Mouse (Mus musculus) embryonic facial prominence, embryonic 13.5 days (tissue): ENCODE results near the gene Olfr352. TPM values are rescaled to one million over a fixed set of nuclear protein-coding genes. Genes with fewer than 3 reads are reported as not detected.

Source experiments
- ATAC-seq: fragments of 200-750 bp; cut with Nextera tagmentation; 2 replicates; pipeline ENCODE4 v1.8.0; 2017; ENCODE audit warnings: low read depth; ENCODE audit not compliant: insufficient number of reproducible peaks, insufficient read depth, low FRiP score, low TSS enrichment
- H3K27ac ChIP-seq: fragments of 300-500 bp; sonication (generic); 2 replicates; pipeline ENCODE4 v1.5.1; 2015; ENCODE audit warnings: moderate library complexity, mild to moderate bottlenecking, inconsistent platforms
- H3K27me3 ChIP-seq: fragments of 300-500 bp; sonication (generic); 2 replicates; pipeline ENCODE4 v1.6.1; 2015; ENCODE audit warnings: mild to moderate bottlenecking, inconsistent platforms
- H3K36me3 ChIP-seq: fragments of 300-500 bp; sonication (generic); 2 replicates; pipeline ENCODE4 v1.6.1; 2015; ENCODE audit warnings: mild to moderate bottlenecking, inconsistent platforms
- H3K4me1 ChIP-seq: fragments of 300-500 bp; sonication (generic); 2 replicates; pipeline ENCODE4 v1.6.1; 2015; ENCODE audit warnings: inconsistent platforms
- H3K4me2 ChIP-seq: fragments of 300-500 bp; sonication (generic); 2 replicates; pipeline ENCODE4 v1.6.1; 2015; ENCODE audit warnings: moderate library complexity, mild to moderate bottlenecking, inconsistent platforms
- H3K4me3 ChIP-seq: fragments of 300-500 bp; sonication (generic); 2 replicates; pipeline ENCODE4 v1.5.1; 2015; ENCODE audit warnings: mild to moderate bottlenecking, inconsistent platforms
- H3K9ac ChIP-seq: fragments of 300-500 bp; sonication (generic); 2 replicates; pipeline ENCODE4 v1.6.1; 2015; ENCODE audit warnings: mild to moderate bottlenecking, inconsistent platforms
- H3K9me3 ChIP-seq: fragments of 300-500 bp; sonication (generic); 2 replicates; pipeline ENCODE4 v1.6.1; 2016; ENCODE audit warnings: inconsistent platforms
- WGBS: fragments of 180-500 bp; shearing (Covaris S2); methylation state at CpG from one replicate; pipeline ENCODE4 v1.1.7; 2015; ENCODE audit warnings: mixed read lengths; 5-methylcytosine and 5-hydroxymethylcytosine counted together
- polyA plus RNA-seq: library from polyadenylated mRNA; unstranded; fragments of >200 nt; fragmentation: Nextera tagmentation; extraction: Ambion mirVana; gene quantifications from 2 replicates; pipeline ENCODE4 v1.2.1, GENCODE M21; 2015

Olfr352 gene
- polyA plus RNA-seq, result not detected in 2 replicates

DNA sequence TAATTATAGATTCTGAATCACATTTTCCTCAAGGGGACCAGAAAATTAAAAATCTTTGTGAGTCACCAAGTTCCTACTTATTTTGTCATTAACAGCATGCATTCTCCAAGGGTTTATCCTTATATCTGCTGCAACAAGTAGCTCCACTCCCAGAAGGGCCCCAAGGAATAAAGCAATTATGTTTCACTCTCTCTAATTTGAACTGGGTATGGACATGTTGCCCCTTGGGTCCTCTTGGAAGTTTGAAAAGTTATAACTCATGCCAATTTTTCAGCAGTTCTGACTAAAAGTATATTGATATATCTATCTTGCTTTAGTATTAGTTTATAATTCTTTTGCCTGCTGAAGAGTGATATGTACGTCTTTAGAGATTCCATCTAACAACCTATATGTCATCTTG is at the start of gene Olfr352:
Gene Olfr352, plus strand, starts transcription at position 301 of the 400 bp plus-strand sequence.
- Histone ChIP-seq H3K27me3 (no peaks in the 10 kb centered on the region), H3K9me3 (peaks cover 13% of the 10 kb centered on the region; the same call in 1 of the 2 replicates), H3K36me3 (no peaks in the 10 kb centered on the region), H3K4me2 (no peak within 1 kb of the TSS), H3K27ac (no peak within 1 kb of the TSS), H3K4me1 (no peaks in the 10 kb centered on the region), H3K4me3 (no peak within 1 kb of the TSS), H3K9ac (no peak within 1 kb of the TSS)
- 75% methylated on average over 1 of the region's 1 CpGs for WGBS
- no peak for ATAC-seq

DNA sequence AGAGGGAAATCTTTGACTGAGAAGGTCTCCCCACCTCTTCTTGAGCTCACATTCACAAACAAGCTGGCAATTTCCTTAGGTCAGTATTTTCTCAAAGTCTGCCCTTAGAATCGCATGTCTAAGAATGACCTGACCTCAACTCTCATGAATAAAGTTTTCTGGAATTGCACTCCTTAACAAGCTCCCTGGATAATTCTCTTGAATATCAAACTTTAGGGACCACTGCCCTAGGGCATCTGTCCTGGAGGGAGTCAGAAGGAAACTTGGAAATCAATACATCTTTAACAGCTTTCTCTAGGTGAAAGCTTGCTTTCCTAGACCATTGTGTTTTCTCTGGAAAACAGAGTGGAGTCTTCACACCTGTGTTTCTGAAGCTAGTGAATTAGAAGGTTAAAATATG is 22.2 kb upstream of the Olfr352 start, which contains the start of gene Olfr350:
Gene Olfr350, plus strand, starts transcription at position 301 of the 400 bp plus-strand sequence.
- H3K4me1 ChIP-seq, result no peaks in the 10 kb centered on the region
- no peak within 1 kb of the TSS for H3K9ac ChIP-seq
- WGBS, result 85% methylated on average over 1 of the region's 1 CpGs
- no peak within 1 kb of the TSS for H3K27ac ChIP-seq
- no peak within 1 kb of the TSS for H3K4me2 ChIP-seq
- H3K9me3 ChIP-seq, result 0 out of 2 replicates have a peak, but pooled peaks cover 3% of the 10 kb centered on the region
- H3K27me3 ChIP-seq, result no peaks in the 10 kb centered on the region
- no peak for ATAC-seq
- no peak within 1 kb of the TSS for H3K4me3 ChIP-seq
- H3K36me3 ChIP-seq, result no peaks in the 10 kb centered on the region

GRCm38 (mm10) chr2:36862560-36862959 is 5.7 kb upstream of the Olfr352 start, which contains the start of gene Olfr351:
Olfr351 (minus strand) TSS chr2:36862660.
- H3K9ac ChIP-seq, result no peak within 1 kb of the TSS
- H3K9me3 ChIP-seq, result peaks cover 19% of the 10 kb centered on the region; the same call in 1 of the 2 replicates
- WGBS, result 79% methylated on average over 1 of the region's 1 CpGs
- ATAC-seq, result no peak
- H3K27me3 ChIP-seq, result no peaks in the 10 kb centered on the region
- no peak within 1 kb of the TSS for H3K4me3 ChIP-seq
- H3K36me3 ChIP-seq, result no peaks in the 10 kb centered on the region
- no peak within 1 kb of the TSS for H3K27ac ChIP-seq
- no peaks in the 10 kb centered on the region for H3K4me1 ChIP-seq
- no peak within 1 kb of the TSS for H3K4me2 ChIP-seq

GRCm38 (mm10) chr2:36892836-36893235 is 24.6 kb downstream of the Olfr352 start, which contains the start of gene Olfr353:
Olfr353 (minus strand) TSS chr2:36892936.
- no peaks in the 10 kb centered on the region for H3K36me3 ChIP-seq
- H3K27ac ChIP-seq, result no peak within 1 kb of the TSS
- peaks cover 12% of the 10 kb centered on the region for H3K9me3 ChIP-seq
- H3K4me3 ChIP-seq, result no peak within 1 kb of the TSS
- H3K9ac ChIP-seq, result no peak within 1 kb of the TSS
- ATAC-seq, result no peak
- no peak within 1 kb of the TSS for H3K4me2 ChIP-seq
- H3K4me1 ChIP-seq, result no peaks in the 10 kb centered on the region
- H3K27me3 ChIP-seq, result no peaks in the 10 kb centered on the region

- no peaks in the 10 kb centered on the region for H3K27me3 ChIP-seq
- H3K4me2 ChIP-seq, result no peak overlapping the region
- H3K4me3 ChIP-seq, result no peak overlapping the region
- no peak overlapping the region for H3K9ac ChIP-seq
- ATAC-seq, result no peak
- H3K36me3 ChIP-seq, result no peaks in the 10 kb centered on the region
- no peaks in the 10 kb centered on the region for H3K4me1 ChIP-seq
- H3K9me3 ChIP-seq, result peaks cover 20% of the 10 kb centered on the region; the same call in 1 of the 2 replicates
- no peak overlapping the region for H3K27ac ChIP-seq
These were observed 28.9 kb downstream of the Olfr352 start for GRCm38 (mm10) chr2:36897114-36897513.

- H3K27ac ChIP-seq, result no peak within 1 kb of the TSS
- H3K36me3 ChIP-seq, result no peaks in the 10 kb centered on the region
- H3K4me3 ChIP-seq, result no peak within 1 kb of the TSS
- H3K9ac ChIP-seq, result no peak within 1 kb of the TSS
- no peak for ATAC-seq
- H3K9me3 ChIP-seq, result 0 out of 2 replicates have a peak, but pooled peaks cover 9% of the 10 kb centered on the region
- H3K4me2 ChIP-seq, result no peak within 1 kb of the TSS
- H3K27me3 ChIP-seq, result no peaks in the 10 kb centered on the region
- H3K4me1 ChIP-seq, result no peaks in the 10 kb centered on the region
These were observed 37.1 kb downstream of the Olfr352 start, which contains the start of gene Olfr354 for GRCm38 (mm10) chr2:36905380-36905779. Olfr354 (plus strand) TSS chr2:36905680.

Other genes with a start within 250 kb of the Olfr352 start
- gene Olfr345, start 228.4 kb upstream of the Olfr352 start, polyA plus RNA-seq, result not detected in 2 replicates
- not detected in 2 replicates for gene Olfr346, start 182.7 kb upstream of the Olfr352 start, polyA plus RNA-seq
- not detected in 2 replicates for gene Olfr347, start 136.6 kb upstream of the Olfr352 start, polyA plus RNA-seq
- gene Olfr348, start 84.2 kb upstream of the Olfr352 start, polyA plus RNA-seq, result not detected in 2 replicates
- not detected in 2 replicates for gene Olfr50, start 77.9 kb upstream of the Olfr352 start, polyA plus RNA-seq
- not detected in 2 replicates for gene Olfr3, start 51.4 kb upstream of the Olfr352 start, polyA plus RNA-seq
- not detected in 2 replicates for gene Olfr350, start 22.1 kb upstream of the Olfr352 start, polyA plus RNA-seq
- not detected in 2 replicates for gene Olfr351, start 5.8 kb upstream of the Olfr352 start, polyA plus RNA-seq
- gene Olfr353, start 24.5 kb downstream of the Olfr352 start, polyA plus RNA-seq, result not detected in 2 replicates
- not detected in 2 replicates for gene Olfr354, start 37.2 kb downstream of the Olfr352 start, polyA plus RNA-seq
- not detected in 2 replicates for gene Olfr355, start 60.4 kb downstream of the Olfr352 start, polyA plus RNA-seq
- gene Olfr356, start 68.7 kb downstream of the Olfr352 start, polyA plus RNA-seq, result not detected in 2 replicates
- not detected in 2 replicates for gene Olfr357, start 125.4 kb downstream of the Olfr352 start, polyA plus RNA-seq
- gene Olfr358, start 140.9 kb downstream of the Olfr352 start, polyA plus RNA-seq, result not detected in 2 replicates
- not detected in 2 replicates for gene Olfr360, start 197.3 kb downstream of the Olfr352 start, polyA plus RNA-seq
- gene Olfr361, start 220.8 kb downstream of the Olfr352 start, polyA plus RNA-seq, result not detected in 2 replicates
- gene Olfr362, start 249.4 kb downstream of the Olfr352 start, polyA plus RNA-seq, result not detected in 2 replicates